Mouse (Mus musculus) gastrocnemius, postnatal 4 days (tissue): Measurements from ENCODE around the gene Mecom. TPM values are rescaled to one million over a fixed set of nuclear protein-coding genes. Genes with fewer than 3 reads are reported as not detected.
"Not testable (repeated sequence)": the region's sequence is repeated elsewhere in the genome, so short reads cannot be mapped to it uniquely, and the experiment has no call there.

Experiments
- DNase-seq, 2 experiments: peaks; one replicate each; pipeline ENCODE4 v3.0.0; 2021 to 2022; ENCODE audit warnings: low spot score in 2 of 2, mixed read lengths in 2 of 2
- long read RNA-seq, 2 experiments: library from polyadenylated mRNA; stranded (forward); transcript quantifications; one replicate each; pipeline ENCODE4 v2.0.0; 2021
- total RNA-seq, 2 experiments: library from RNA; stranded (reverse); gene quantifications; 2 replicates each; pipeline ENCODE4 v1.2.3; 2021

Gene Mecom
- 10 to 100 TPM; 15.6 to 18.0 TPM for total RNA-seq
- long read RNA-seq, experiment 1, partial matches to known transcripts, result 0 of 5 reads
- long read RNA-seq, experiment 1, other reads (novel, unspliced or antisense), result 5 of 5 reads
- long read RNA-seq, experiment 2, full-length matches to known transcripts, result 1 of 10 reads
- long read RNA-seq, experiment 2, partial matches to known transcripts, result 1 of 10 reads
- long read RNA-seq, experiment 2, other reads (novel, unspliced or antisense), result 8 of 10 reads

GRCm38 (mm10) chr3:30547908-30548307, at the start of gene Mecom:
TSS of gene Mecom (minus strand) at chr3:30548008.
- no peak for DNase-seq

GRCm38 (mm10) chr3:30597271-30597670, 49.5 kb upstream of the Mecom start:
- DNase-seq, result no peak

GRCm38 (mm10) chr3:30595111-30595832, 47.5 kb upstream of the Mecom start:
- DNase-seq, result peak; percentile 24

GRCm38 (mm10) chr3:30593719-30594485, 46.1 kb upstream of the Mecom start:
- DNase-seq, result no peak

GRCm38 (mm10) chr3:30592418-30592853, 44.6 kb upstream of the Mecom start:
- DNase-seq, result no peak

GRCm38 (mm10) chr3:30588865-30589264, 41.1 kb upstream of the Mecom start:
- no peak for DNase-seq

- no peak for DNase-seq
Observed at GRCm38 (mm10) chr3:30573549-30573948, 25.7 kb upstream of the Mecom start.

- not testable (repeated sequence) for DNase-seq
Observed at GRCm38 (mm10) chr3:30566333-30566732, 18.5 kb upstream of the Mecom start.

- no peak for DNase-seq
Observed at GRCm38 (mm10) chr3:30560677-30561314, 13.0 kb upstream of the Mecom start.

GRCm38 (mm10) chr3:30553741-30554140, 5.9 kb upstream of the Mecom start:
- no peak for DNase-seq

- no peak for DNase-seq
Observed at GRCm38 (mm10) chr3:30550218-30550617, 2.4 kb upstream of the Mecom start.

- DNase-seq, result no peak
Observed at GRCm38 (mm10) chr3:30548928-30549327, 1.1 kb upstream of the Mecom start.

GRCm38 (mm10) chr3:30546831-30547369, 908 bp downstream of the Mecom start:
- DNase-seq, result peak in 1 of 2 experiments; percentile 66

- no peak for DNase-seq
Observed at GRCm38 (mm10) chr3:30546366-30546765, 1.4 kb downstream of the Mecom start.

GRCm38 (mm10) chr3:30545246-30545645, 2.6 kb downstream of the Mecom start:
- no peak for DNase-seq

- DNase-seq, result no peak
Observed at GRCm38 (mm10) chr3:30544305-30544704, 3.5 kb downstream of the Mecom start.

- no peak for DNase-seq
Observed at GRCm38 (mm10) chr3:30535821-30536220, 12.0 kb downstream of the Mecom start.

- DNase-seq, result not testable (repeated sequence)
Observed at GRCm38 (mm10) chr3:30520751-30521150, 27.1 kb downstream of the Mecom start.

- no peak for DNase-seq
Observed at GRCm38 (mm10) chr3:30519425-30519824, 28.4 kb downstream of the Mecom start.

GRCm38 (mm10) chr3:30515795-30516170, 32.0 kb downstream of the Mecom start:
- no peak for DNase-seq
